Mouse (Mus musculus): ENCODE measurements around the gene Iars2.

- TF ChIP-seq MAX (IDR thresholded peaks at IDR 0.05; ENCODE audit: low read length) (no peak), ZC3H11A (IDR thresholded peaks at IDR 0.05; ENCODE audit: low read depth, low read length) (no peak), CHD2 (IDR thresholded peaks at IDR 0.05; ENCODE audit: low read length) (no peak), NRF1 (IDR thresholded peaks at IDR 0.05; ENCODE audit: insufficient read depth, low read depth, low read length, poor library complexity, severe bottlenecking) (no peak), GATA1 (IDR thresholded peaks at IDR 0.05; ENCODE audit: low read depth, low read length) (no peak)
Measured at GRCm38 (mm10) chr1:185296850-185297249, 32.3 kb downstream of the Iars2 start.

Measured in MEL (cell line).